Mouse (Mus musculus) c-Kit-negative CD71-positive TER-119-positive erythroid progenitor cells, embryonic 14.5 days (primary cell): ENCODE results near the gene Apobec1.
"Not testable (repeated sequence)": the region's sequence is repeated elsewhere in the genome, so short reads cannot be mapped to it uniquely, and the experiment has no call there.

ENCODE experiments used
- DNase-seq: peaks from one replicate; pipeline ENCODE4 v3.0.0-alpha.2; 2013; ENCODE audit warnings: low read depth, low spot score

Gene Apobec1

GRCm38 (mm10) chr6:122602242-122602991 lies at the start of gene Apobec1:
Gene Apobec1 (minus strand): TSS chr6:122602444.
- peak; percentile 28 for DNase-seq

GRCm38 (mm10) chr6:122650398-122650980 lies 48.2 kb upstream of the Apobec1 start:
- DNase-seq: no peak

- DNase-seq: no peak
These were observed 47.7 kb upstream of the Apobec1 start for GRCm38 (mm10) chr6:122649903-122650302.

GRCm38 (mm10) chr6:122644196-122644595 lies 42.0 kb upstream of the Apobec1 start:
- DNase-seq: not testable (repeated sequence)

GRCm38 (mm10) chr6:122637566-122637965 lies 35.3 kb upstream of the Apobec1 start:
- DNase-seq: not testable (repeated sequence)

- no peak for DNase-seq
These were observed 34.4 kb upstream of the Apobec1 start for GRCm38 (mm10) chr6:122636666-122637065.

- DNase-seq: no peak
These were observed 33.1 kb upstream of the Apobec1 start for GRCm38 (mm10) chr6:122635315-122635714.

- DNase-seq: no peak
These were observed 31.2 kb upstream of the Apobec1 start for GRCm38 (mm10) chr6:122633411-122633810.

- DNase-seq: no peak
These were observed 25.3 kb upstream of the Apobec1 start for GRCm38 (mm10) chr6:122627469-122628108.

- DNase-seq: no peak
These were observed 23.9 kb upstream of the Apobec1 start, which contains the start of gene Dppa3 for GRCm38 (mm10) chr6:122626110-122626509. Gene Dppa3 (plus strand): TSS chr6:122626410.

- DNase-seq: no peak
These were observed 22.9 kb upstream of the Apobec1 start for GRCm38 (mm10) chr6:122625156-122625555.

GRCm38 (mm10) chr6:122624480-122624879 lies 22.2 kb upstream of the Apobec1 start:
- no peak for DNase-seq

- DNase-seq: no peak
These were observed 18.8 kb upstream of the Apobec1 start for GRCm38 (mm10) chr6:122621066-122621465.

GRCm38 (mm10) chr6:122616022-122616421 lies 13.8 kb upstream of the Apobec1 start:
- DNase-seq: no peak

- DNase-seq: no peak
These were observed 11.8 kb upstream of the Apobec1 start for GRCm38 (mm10) chr6:122614047-122614446.

GRCm38 (mm10) chr6:122612426-122612825 lies 10.2 kb upstream of the Apobec1 start:
- DNase-seq: no peak

GRCm38 (mm10) chr6:122609771-122610170 lies 7.5 kb upstream of the Apobec1 start, which contains the start of gene Gdf3:
Gene Gdf3 (minus strand): TSS chr6:122610087.
- DNase-seq: no peak

- no peak for DNase-seq
These were observed 7.1 kb upstream of the Apobec1 start for GRCm38 (mm10) chr6:122609377-122609728.

GRCm38 (mm10) chr6:122608434-122609376 lies 6.5 kb upstream of the Apobec1 start:
- no peak for DNase-seq

- no peak for DNase-seq
These were observed 5.5 kb upstream of the Apobec1 start for GRCm38 (mm10) chr6:122607700-122608099.

- no peak for DNase-seq
These were observed 4.4 kb upstream of the Apobec1 start for GRCm38 (mm10) chr6:122606661-122607060.
